Mouse (Mus musculus) retina, embryonic 14.5 days (tissue): ENCODE data around the gene Rhoj.
"Not testable (repeated sequence)": the region's sequence is repeated elsewhere in the genome, so short reads cannot be mapped to it uniquely, and the experiment has no call there.

Experiments used
- DNase-seq: peaks from one replicate; pipeline ENCODE4 v3.0.0-alpha.2; 2015; ENCODE audit warnings: low spot score

The Rhoj gene

GRCm38 (mm10) chr12:75394011-75394773, 86.1 kb downstream of the Rhoj start:
- no peak for DNase-seq

- no peak for DNase-seq
Observed at GRCm38 (mm10) chr12:75396616-75397015, 88.5 kb downstream of the Rhoj start.

- peak; percentile 22 for DNase-seq
Observed at GRCm38 (mm10) chr12:75397077-75397476, 89.0 kb downstream of the Rhoj start.

GRCm38 (mm10) chr12:75412964-75413363, 104.8 kb downstream of the Rhoj start:
- DNase-seq, result no peak

- no peak for DNase-seq
Observed at GRCm38 (mm10) chr12:75414991-75415390, 106.9 kb downstream of the Rhoj start.

GRCm38 (mm10) chr12:75416681-75417080, 108.6 kb downstream of the Rhoj start, which contains the start of gene Gphb5:
Gphb5 (minus strand) TSS chr12:75416781.
- DNase-seq, result no peak

- DNase-seq, result no peak
Observed at GRCm38 (mm10) chr12:75424359-75424758, 116.2 kb downstream of the Rhoj start.

- no peak for DNase-seq
Observed at GRCm38 (mm10) chr12:75424817-75425216, 116.7 kb downstream of the Rhoj start.

GRCm38 (mm10) chr12:75425882-75426281, 117.8 kb downstream of the Rhoj start:
- DNase-seq, result no peak

GRCm38 (mm10) chr12:75428719-75429118, 120.6 kb downstream of the Rhoj start:
- peak; percentile 71 for DNase-seq

- no peak for DNase-seq
Observed at GRCm38 (mm10) chr12:75429685-75430396, 121.7 kb downstream of the Rhoj start.

- not testable (repeated sequence) for DNase-seq
Observed at GRCm38 (mm10) chr12:75432400-75432799, 124.3 kb downstream of the Rhoj start.

- DNase-seq, result no peak
Observed at GRCm38 (mm10) chr12:75446245-75446644, 138.1 kb downstream of the Rhoj start.

- DNase-seq, result no peak
Observed at GRCm38 (mm10) chr12:75448921-75449320, 140.8 kb downstream of the Rhoj start.

GRCm38 (mm10) chr12:75449475-75449966, 141.4 kb downstream of the Rhoj start:
- no peak for DNase-seq

GRCm38 (mm10) chr12:75450011-75450410, 141.9 kb downstream of the Rhoj start:
- no peak for DNase-seq

GRCm38 (mm10) chr12:75450592-75450991, 142.5 kb downstream of the Rhoj start:
- DNase-seq, result no peak
